Mouse (Mus musculus): ENCODE results near the gene Zdhhc14.

The Zdhhc14 gene

DNA sequence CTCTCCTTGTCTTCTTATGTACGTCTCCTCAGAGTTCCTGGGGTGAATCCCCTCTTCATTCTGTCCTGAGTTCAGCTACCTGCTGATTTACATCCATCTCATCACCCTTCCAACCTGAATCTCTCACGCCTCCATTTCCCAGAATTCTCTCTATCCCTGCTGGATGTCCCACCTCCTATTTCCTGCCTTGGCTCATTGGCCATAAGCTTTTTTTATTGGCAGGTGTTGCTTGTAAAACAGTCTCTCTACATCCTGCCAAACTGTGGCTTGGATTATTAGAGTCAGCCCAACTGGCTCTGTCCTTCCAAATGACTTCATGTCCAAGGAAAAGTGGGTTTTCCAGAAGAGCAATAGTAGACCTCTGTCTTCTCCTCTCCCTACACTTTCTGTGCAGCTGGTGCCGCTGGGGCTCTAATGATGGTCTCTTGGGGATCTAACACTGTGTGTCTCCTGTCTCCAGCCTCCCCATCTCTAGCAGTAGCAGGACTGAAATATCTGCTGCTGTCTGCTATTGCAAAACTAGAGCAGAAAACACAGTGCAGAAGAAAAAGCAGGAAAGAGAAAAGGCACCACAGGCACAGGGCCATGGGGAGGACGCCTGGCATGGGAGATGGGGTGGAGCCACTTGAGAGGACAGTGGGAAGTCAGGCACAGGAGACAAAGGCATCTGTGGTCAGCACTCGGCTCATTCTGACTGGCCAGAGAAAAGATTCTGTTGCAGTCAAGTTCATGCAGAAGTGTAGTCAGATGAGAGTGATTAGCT is 288.0 kb downstream of the Zdhhc14 start:
- peak in 1 of 2 experiments; percentile 52 for DNase-seq (ENCODE audit: low spot score in 2 of 2)

DNA sequence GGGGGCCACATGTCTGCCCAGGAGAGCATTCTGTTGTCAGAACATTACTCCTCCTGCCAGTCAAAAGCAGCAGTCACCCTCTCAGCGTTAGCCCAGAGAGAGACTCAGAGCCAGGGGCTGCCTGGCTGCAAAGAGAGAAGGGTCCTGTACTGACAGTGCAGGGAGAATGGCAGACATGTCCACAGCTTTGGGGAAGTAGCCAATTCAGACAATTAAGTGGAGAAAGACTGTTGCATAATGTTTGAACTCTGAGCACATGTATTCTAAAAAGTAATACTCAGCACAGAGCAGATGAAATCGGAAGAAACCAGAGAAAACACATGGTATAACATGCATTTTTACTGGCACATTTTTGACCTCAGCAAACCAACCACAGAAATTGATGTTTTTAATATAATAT is 292.9 kb downstream of the Zdhhc14 start:
- DNase-seq (ENCODE audit: low spot score in 2 of 2) = no peak

DNA sequence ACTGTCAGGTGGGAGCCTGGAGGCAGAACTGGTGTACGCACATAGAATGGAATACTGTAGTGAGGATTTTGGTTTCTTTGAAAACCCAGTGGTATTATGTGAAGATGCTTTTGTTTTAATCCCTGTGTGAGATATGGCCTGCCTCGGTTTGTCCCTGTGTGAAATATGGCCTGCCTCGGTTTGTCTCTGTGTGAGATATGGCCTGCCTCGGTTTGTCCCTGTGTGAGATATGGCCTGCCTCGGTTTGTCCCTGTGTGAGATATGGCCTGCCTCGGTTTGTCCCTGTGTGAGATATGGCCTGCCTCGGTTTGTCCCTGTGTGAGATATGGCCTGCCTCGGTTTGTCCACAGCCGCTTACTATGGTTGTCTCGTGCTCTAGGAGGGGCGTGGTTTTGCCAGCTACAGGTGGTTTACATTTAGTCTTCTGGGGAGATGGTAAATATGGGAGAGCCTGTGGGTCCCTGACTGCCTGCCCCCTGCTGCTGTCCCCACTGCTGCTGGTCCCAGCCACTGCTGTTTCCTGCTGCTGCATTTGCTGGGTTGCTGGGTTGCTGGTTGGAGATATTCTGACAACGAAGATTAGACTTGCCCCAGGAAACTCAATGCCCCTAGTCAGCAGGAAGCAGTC is 299.9 kb downstream of the Zdhhc14 start:
- no peak for DNase-seq (ENCODE audit: low spot score in 2 of 2)

DNA sequence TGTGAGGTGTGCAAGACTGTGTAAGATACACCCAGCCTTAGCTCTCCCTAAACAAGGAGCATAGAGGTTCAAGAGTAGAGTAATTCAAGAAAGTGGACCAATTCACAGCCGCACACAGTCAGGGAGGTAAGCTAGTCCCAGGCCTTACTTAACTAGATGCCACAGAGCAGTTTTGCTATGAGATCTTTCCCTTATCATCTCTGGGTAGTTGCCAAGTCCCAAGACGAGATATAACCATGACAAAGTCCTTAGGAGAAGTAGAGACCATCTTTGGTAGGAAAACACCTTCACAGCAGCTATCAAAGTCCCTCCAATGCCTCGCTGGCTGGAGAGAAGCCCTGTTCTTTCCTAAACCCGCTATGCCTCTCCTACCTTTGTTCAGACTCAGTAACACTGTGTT is 301.2 kb downstream of the Zdhhc14 start:
- DNase-seq (ENCODE audit: low spot score in 2 of 2) = no peak

DNA sequence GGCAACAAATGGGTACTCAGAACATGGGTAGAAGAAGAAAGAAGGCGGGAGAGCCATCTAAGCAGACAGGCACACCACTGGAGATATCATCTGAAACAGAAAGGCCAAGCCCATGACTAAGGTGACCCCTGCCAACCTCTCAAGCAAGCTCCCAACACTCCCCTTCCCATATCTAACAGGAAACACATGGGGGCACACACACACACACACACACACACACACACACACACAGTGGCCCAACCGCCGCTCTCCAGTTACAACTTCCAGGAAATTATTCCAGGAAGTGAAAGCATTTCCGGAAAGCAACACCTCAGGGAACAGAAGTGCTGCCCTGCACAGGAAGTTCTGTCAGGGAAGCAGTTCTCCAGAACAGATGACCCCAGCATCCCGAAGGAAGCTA is 301.9 kb downstream of the Zdhhc14 start:
- no peak for DNase-seq (ENCODE audit: low spot score in 2 of 2)

DNA sequence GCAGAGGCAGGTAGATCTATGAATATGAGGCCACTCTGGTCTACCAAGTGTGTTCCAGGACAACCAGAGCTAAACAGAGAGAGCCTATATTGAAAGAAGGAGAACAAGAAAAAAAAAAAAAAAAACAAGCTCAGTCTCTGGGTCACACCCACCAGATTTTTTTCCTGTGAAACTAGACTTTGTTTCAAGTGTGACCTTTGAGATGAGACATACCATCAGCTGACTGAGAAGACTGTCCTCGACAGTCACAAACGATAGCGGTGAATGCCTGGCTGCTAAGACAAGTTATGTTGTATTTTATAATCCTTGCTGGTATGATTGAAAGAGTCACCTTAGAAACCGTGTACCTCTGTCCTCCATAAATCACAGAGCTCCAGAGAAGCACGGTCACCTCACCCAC is 303.0 kb downstream of the Zdhhc14 start:
- no peak for DNase-seq (ENCODE audit: low spot score in 2 of 2)

DNA sequence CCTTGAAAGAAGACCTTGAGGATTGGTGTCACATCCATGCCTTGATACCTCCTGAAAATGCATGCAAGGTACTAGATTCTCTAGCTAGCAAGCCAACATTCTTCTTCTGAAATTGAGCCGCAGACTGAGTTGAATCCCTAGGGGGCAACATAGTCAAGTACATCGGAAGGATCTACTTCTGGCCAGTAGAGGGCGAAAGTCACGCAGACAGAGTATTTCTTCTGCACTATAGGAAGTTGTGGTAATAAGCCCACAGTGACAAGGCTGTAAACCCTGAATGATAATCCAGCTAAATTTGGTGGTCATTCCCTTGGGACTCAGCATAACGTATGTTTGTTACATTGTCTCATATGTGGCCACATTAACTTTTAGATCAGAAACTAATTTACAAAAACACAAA is 303.5 kb downstream of the Zdhhc14 start:
- peak; percentile 52 to 73 for DNase-seq (ENCODE audit: low spot score in 2 of 2)

DNA sequence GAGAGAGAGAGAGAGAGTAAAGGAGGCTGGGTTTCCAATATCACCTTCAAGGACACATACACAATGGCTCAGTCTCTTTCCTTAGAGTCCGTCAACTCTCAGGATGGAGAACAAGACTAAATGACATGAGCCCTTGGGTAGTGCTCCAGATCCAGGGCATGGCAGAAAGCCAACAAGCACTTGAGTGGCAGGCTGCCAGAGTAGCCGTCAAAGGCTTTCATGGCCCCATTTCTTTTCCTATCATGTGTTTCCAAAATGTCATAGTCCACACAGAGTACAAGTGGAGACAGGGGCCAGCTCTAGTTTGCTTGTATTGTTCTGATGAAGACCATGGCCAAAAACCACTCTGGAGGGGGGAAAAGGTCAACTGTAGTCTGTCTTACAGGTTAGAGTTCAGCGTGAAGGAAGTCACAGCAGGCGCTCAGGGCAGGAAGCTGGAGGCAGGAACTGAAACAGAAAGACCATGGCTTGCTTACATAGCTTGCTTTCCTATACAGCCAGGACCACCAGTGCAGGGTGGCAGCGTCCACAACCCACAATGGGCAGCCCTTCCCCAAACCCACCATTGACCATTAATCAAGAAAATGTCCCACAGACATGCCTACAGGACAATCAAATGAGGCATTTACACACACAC is 304.9 kb downstream of the Zdhhc14 start:
- no peak for DNase-seq (ENCODE audit: low spot score in 2 of 2)

DNA sequence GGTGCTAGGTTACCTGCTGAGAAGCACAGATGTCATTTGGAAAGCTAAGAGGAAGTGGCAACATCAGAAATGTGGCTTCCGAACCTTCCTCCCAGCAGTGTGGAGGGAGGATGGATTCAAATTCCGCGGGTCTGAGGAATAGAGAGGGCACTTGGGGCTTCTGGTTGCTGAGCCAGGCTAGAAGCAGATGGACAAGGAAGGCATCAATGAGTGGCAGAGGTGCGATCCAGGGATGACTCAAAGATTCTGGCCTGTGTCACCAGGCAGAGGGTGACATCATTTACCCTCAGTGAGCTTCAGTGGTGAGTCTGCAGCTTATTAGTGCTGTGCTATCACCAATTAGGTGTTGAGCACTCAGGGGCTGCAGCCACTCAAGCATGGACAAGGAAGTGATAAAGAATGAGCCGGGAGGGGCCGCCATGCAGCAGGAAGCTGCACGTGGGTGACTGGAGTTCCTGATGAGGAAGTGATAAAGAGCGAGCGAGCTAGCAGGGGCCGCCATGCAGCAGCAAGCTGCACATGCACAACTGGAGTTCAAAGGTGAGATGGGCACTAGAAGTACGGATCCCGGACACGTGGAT is 306.0 kb downstream of the Zdhhc14 start:
- no peak for DNase-seq (ENCODE audit: low spot score in 2 of 2)

DNA sequence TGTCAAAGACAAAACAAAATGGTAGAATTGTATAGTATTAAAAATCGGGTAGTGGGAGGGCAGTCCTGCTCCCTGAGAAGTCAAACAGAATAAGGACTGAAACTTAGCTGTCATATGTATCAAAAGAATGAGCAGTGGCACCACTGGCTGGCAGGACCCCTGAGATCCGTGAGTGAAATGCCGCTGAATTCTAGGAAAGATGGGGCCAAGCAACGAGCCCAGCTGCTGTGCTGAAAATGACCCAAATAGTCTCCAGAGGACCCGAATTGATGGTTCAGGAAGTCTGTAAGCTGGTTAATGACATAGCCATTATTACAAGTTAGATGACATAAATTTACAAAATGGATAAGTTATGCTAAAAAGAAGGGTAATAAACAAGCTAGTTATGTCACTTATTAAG is 306.5 kb downstream of the Zdhhc14 start:
- no peak for DNase-seq (ENCODE audit: low spot score in 2 of 2)

DNA sequence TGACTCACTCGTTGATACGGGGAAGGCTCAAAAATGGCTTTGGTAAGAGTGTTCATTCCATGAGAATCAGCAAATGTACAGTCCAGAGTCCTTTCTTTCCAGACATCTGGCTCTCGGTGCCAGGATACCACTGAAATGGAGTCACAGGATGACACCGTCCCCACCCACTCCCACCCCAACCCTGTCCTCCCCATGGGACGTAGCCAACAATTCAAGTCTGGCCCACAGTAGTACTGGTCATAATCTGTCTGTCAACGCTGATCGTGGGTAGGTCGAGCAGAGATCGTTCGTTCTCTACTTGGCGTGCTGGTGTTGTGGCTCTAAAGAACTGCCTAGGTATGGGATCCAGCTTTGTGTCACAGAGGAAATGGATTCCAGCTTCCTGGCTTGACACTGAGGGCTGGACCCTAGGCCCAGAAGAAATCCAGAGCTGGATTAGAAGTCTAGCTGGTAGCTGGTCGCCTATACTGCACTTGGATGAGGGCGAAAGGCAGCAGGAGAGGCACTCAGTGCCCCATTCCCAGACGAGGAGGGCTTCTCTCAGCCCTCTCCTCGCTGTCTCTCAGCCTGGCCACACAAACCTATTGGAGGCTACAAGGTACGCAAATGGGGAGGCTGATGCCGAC is 307.2 kb downstream of the Zdhhc14 start:
- no peak for DNase-seq (ENCODE audit: low spot score in 2 of 2)

DNA sequence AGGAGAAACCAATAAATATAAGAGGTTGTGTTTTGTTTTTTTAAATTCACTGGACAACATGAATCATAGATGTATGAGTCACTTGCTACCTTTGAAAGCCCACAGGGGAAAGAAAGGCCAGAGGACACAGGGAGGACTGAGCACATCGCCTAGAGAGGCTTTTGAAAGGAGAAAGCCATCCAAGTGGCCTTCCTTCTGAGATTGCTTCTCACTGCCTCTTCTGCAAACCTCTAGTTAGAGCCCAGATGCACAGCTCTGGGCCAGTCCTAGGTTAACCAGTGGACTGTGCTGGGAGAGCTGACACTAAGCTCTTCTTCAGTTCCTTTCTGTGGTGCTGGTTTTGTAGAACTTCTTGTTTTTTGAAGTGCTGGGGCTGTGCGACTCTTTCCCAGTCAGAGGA is 307.9 kb downstream of the Zdhhc14 start:
- DNase-seq (ENCODE audit: low spot score in 2 of 2) = no peak

DNA sequence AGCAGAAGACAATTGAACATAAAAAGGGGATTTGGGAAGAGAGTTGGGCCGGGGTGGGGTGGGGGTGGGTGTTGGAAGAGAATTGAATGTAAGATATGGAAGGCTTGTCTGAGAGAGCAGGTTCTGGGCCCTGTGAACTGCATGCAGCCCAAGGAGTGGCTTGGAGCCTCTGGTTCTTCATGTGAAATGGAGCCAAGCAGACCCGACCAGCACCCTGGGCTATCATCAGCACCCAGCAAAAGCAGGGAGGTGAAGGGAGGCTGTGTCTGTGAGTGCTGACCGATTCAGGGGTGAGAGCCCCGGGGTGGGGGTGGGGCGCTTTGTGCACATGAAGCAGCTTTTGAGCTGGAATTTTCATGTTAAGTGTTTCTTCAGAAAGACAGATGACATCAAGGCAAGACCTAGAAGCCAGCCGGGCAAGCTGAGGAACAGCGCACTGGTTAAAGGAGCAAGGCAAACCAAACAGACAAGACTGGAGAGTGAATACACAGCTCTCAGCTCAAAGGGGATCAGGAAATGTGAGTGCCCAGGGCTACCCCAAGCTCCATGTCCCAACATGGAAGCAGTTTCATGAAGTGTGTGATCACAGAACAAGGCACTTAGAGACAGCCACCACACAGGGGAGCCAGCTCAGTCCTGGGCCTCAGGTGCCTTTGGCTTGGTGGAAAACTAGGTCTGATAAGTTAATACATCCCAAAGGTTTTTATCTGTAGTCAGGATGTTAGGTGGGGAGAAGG is 308.6 kb downstream of the Zdhhc14 start:
- DNase-seq (ENCODE audit: low spot score in 2 of 2) = no peak

DNA sequence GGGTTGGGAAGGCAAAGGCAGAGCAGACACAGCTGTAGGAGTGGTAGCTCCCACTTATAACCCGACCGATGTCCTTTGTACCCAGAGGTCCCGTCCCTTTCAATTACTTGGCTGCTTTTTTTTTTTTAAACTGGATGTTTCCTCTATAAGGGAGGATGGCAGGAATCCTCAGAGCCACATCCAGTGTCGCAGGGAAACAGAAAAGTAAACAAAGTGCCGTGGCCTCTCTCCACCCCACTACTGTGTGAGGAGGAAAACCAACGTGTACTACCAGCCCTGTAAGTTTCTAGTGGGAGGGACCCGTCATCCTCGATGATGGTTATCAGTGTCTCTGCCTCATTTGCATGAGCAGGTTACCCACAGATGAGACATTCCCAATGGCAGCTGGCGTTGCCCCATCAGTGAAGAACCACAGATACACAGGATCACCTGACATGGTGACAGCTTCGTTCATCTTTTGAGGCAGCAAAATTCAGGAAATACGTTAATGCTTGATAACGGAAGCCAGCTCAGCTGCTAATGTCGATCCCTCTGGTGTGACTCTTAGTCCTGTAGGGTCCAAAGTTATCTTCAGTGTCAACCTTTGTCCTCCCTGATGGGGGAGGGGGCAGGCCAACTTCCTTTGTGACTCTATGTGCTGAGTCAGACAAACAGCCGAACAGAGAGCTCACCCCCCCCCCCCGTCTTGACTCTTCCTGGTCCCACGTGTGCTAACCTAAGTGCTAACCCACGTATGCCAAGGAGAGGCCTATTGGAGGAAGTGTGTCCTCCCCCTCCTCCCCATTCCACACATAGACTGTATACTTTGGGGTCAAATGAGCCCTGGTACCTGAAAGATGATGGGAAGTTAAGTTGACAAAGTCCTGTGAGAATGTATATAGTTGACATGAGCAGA is 309.7 kb downstream of the Zdhhc14 start:
- no peak for DNase-seq (ENCODE audit: low spot score in 2 of 2)

DNA sequence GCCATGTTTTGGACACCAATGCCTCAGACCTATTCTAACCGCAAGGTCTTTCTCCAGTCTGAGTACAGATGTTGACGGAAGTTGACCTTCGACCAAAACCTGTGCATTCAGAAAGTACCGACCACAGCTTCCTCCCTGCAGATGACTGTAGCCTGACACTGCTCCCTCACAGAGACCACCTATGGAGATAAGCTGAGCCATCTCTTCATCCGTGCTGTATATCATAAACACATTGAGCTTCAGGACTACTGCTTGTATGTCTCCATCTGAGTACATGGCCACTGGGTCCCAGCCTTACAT is 310.2 kb downstream of the Zdhhc14 start:
- DNase-seq (ENCODE audit: low spot score in 2 of 2) = no peak

Measured in urinary bladder, postnatal 36 days (tissue).